Mouse (Mus musculus): ENCODE data around the gene Tfdp2.
"Not testable (repeated sequence)": the region's sequence is repeated elsewhere in the genome, so short reads cannot be mapped to it uniquely, and the experiment has no call there.

The Tfdp2 gene

GRCm38 (mm10) chr9:96195885-96196622 lies at the start of gene Tfdp2:
Tfdp2 (plus strand) TSS chr9:96196275.
- peak; percentile 44 for DNase-seq (ENCODE audit: low spot score)

- no peak for DNase-seq (ENCODE audit: low spot score)
These were observed 43.3 kb upstream of the Tfdp2 start for GRCm38 (mm10) chr9:96152801-96153200.

DNA sequence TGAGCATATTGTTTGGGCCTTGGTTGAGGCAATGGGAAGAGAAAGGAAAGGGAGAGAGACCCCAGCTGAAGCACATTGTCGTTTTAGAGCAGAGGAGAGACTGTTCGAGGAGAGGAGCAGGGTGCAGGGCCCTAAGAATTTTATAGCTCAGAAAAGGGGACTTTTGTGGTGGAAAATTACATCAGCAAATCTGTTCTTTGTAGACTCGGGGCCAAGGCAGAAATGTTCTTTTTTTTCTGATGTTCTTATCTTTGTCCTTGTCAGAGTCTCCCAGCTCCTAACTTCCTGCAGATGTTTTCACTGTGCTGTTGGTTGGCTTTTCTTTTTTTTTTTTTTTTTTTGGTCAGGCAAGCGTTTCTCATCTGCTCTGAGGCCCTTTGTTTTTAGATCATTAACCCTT lies 37.6 kb upstream of the Tfdp2 start:
- no peak for DNase-seq (ENCODE audit: low spot score)

- DNase-seq (ENCODE audit: low spot score), result no peak
These were observed 37.0 kb upstream of the Tfdp2 start for GRCm38 (mm10) chr9:96159047-96159446.

- DNase-seq (ENCODE audit: low spot score), result no peak
These were observed 35.3 kb upstream of the Tfdp2 start for GRCm38 (mm10) chr9:96160767-96161166.

GRCm38 (mm10) chr9:96162421-96162820 lies 33.7 kb upstream of the Tfdp2 start:
- DNase-seq (ENCODE audit: low spot score), result no peak

- no peak for DNase-seq (ENCODE audit: low spot score)
These were observed 32.6 kb upstream of the Tfdp2 start for GRCm38 (mm10) chr9:96163443-96163842.

DNA sequence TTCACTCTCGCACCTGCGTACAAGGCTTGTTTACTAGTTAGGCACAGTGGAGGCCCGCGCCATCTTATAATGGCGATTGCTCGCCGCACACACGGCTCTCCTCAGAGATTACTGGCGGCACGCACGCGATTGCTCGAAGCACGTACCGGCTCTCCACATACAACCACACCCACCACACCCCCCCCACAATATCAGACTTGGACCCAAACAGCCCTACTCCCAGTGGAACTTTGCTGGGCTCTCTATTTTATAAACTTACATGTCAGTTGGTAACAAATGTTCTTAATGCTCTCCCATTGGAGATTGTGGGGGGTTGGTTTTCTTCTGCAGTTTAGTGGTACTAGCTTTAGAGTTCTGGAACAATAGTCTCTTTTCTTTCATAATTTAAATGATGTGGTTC lies 32.1 kb upstream of the Tfdp2 start:
- DNase-seq (ENCODE audit: low spot score), result not testable (repeated sequence)

DNA sequence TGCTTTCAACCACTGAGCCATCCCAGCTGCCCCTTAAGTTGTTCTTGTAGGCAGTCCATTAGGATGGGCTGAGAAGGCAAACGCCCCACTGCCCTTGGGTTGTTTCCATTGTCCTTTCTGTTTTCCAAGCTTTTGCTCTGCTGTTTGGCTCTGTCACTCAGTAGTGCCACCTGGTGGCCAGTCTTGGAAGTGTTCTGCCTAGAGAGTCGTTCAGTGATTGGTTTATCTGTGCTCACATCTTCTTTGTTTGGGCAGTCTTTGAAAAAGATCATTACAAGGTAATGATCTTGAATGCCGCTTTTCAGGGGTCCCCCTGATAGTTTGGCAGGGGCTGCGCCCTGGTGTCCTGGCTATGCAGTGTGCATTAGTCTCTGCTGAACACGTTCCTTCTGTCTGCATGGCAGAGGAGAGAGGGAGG lies 28.9 kb upstream of the Tfdp2 start:
- DNase-seq (ENCODE audit: low spot score), result peak; percentile 5

- no peak for DNase-seq (ENCODE audit: low spot score)
These were observed 25.5 kb upstream of the Tfdp2 start for GRCm38 (mm10) chr9:96170600-96170999.

- no peak for DNase-seq (ENCODE audit: low spot score)
These were observed 11.2 kb upstream of the Tfdp2 start for GRCm38 (mm10) chr9:96184909-96185308.

- no peak for DNase-seq (ENCODE audit: low spot score)
These were observed 9.4 kb upstream of the Tfdp2 start for GRCm38 (mm10) chr9:96186701-96187100.

DNA sequence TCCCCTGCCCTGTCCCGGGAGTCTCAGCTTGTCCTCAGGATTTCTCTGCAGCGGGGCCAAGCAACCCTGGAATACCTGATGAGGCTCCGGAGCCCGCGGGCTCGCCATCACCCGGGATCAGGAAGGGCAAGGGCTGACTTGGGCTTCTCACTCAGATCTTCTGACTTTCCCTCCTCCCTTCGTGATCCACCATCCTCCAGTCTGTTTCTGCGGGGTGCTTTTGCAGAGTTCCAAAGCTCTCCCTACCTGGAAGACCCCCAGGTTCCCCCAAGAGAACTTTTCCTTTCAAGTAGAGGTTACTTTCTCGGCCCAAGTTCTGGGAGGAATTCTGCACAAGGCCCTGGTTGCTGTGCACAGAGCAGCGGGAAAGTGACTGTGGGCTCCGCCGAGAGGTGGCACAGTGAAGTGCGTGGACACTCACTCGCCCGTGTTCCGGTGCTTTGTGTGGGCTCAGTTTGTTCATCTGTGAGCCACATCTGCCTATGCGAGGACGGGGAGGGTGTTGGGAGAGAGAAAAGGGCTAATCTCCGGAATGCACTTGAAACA lies 634 bp downstream of the Tfdp2 start:
- no peak for DNase-seq (ENCODE audit: low spot score)

DNA sequence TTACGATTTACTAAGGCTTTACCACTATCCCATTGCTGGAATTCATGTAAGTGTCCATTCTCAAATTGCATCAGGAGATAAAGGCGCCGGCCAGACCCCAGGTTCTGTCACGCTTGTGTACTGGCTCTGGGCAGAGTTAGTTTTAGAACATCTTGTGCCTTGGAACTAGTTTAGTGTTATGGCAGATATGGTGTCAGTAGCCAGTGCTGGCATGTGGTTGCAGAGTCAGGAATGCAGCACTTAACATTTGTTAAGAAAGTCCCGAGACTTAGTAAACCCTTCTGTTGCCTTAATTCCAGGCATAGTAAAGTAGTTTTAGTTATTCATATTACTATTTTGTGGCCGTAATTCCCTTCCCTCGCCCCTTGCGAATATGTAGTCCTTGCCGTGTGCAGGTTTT lies 1.7 kb downstream of the Tfdp2 start:
- no peak for DNase-seq (ENCODE audit: low spot score)

GRCm38 (mm10) chr9:96203663-96204062 lies 7.6 kb downstream of the Tfdp2 start:
- DNase-seq (ENCODE audit: low spot score), result no peak

GRCm38 (mm10) chr9:96207428-96207827 lies 11.4 kb downstream of the Tfdp2 start:
- no peak for DNase-seq (ENCODE audit: low spot score)

DNA sequence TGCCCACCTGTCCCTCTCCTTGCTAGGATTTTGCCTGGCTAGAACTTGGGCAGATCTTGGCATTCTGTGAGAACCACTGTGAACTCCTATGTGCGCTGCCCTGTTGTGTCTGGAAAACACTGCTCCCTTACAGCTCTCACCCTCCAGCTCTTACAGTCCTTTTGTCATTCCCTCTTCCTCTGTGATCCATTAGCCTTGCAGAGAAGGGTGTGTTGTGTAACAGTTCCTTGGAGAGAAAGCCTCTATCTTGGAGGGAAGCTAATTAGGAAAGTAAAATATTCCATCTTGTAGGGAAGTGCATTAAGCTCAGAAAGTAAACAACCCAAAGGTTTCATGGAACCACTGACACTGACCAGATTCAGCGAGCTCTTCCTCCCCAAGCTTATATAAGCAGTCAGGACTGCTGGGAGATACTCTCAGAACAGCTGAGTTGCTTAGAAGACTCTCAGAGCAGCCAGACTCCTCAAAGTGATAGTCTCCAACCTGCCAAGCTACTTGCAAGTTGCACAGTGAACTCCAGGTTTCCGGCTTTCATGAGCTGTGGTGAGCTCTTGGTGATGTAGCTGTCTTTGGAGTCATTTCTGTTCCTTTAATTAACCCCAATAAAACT lies 17.1 kb downstream of the Tfdp2 start:
- no peak for DNase-seq (ENCODE audit: low spot score)

DNA sequence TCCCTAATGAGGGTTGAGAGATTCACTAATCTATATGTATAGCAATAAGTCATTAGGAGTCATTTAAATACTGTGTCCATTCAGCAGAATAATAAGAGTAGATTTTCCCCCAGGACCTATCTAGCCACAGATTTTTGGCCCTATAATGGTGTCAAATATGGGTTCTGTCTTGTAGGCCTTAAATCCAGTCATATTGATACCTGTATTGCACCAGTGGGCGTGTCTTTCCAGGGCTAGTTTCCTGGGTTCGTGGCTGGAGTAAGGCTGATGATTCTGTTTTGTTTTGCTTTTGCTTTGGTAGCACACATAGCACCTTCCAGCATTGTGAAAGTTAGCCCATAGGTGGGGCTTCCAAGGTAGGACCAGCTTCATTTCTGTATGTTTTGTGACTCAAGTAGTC lies 18.1 kb downstream of the Tfdp2 start:
- DNase-seq (ENCODE audit: low spot score), result no peak

GRCm38 (mm10) chr9:96217299-96217698 lies 21.2 kb downstream of the Tfdp2 start:
- DNase-seq (ENCODE audit: low spot score), result no peak

DNA sequence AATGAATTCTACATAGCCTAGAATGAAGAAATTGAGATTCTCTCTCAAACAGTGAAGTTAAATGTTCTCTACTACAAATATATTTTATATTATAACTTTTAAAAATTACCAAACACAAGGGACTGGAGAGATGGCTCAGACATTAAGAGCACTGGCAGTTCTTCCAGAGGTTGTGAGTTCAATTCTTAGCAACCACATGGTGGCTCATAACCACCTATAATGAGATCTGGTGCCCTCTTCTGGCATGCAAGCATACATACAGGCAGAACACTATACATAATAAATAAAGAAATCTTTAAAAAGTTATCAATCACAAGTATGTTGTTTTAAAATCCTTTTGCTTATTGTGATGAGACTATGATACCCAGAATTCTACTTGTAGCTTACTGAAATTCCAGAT lies 21.7 kb downstream of the Tfdp2 start:
- no peak for DNase-seq (ENCODE audit: low spot score)

DNA sequence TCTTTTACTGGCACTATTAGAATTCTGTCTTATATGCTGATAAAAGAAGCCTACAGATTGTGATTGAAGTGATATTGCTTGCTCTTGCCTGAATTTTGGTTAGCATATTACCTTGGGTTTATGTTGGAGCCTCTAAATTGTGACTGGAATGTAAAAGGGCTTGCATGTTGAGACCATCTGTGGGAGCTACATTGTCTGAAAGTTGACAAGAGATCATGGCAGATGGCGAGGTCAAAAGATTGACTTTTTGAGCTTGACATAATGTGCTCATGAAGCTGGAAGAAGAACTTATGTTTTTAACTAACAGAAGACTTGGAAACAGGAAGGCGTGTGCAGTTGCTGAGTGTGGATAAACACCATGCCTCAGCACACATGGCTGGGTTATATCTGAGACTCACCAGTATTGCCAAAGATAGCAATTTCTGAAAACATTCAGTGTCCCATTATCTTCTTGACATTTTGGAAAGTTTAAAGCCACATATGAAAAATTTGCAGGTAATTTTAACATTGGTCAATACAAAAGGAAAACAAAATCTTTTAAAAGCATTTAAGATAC lies 23.1 kb downstream of the Tfdp2 start:
- DNase-seq (ENCODE audit: low spot score), result no peak

DNA sequence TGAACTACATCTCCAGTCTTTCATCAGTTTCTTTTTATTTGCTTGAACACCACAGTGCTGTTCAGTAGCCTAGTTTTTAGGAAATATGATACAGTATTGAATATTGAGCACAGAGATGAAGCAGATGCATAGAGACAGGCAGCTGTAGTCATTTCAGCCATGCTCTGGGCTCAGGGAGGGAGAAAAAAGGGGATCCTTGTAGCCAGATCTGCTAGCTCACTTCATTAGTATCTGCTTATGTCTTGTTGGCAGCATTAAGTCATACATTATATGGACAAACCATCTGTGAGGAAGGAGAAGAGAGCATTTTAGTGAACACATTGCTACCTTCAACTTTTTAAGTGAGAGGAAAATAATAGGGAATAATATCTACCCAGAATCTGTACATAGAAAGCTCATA lies 24.3 kb downstream of the Tfdp2 start:
- DNase-seq (ENCODE audit: low spot score), result no peak

GRCm38 (mm10) chr9:96223302-96223701 lies 27.2 kb downstream of the Tfdp2 start:
- no peak for DNase-seq (ENCODE audit: low spot score)
